In the genomic region with DNA sequence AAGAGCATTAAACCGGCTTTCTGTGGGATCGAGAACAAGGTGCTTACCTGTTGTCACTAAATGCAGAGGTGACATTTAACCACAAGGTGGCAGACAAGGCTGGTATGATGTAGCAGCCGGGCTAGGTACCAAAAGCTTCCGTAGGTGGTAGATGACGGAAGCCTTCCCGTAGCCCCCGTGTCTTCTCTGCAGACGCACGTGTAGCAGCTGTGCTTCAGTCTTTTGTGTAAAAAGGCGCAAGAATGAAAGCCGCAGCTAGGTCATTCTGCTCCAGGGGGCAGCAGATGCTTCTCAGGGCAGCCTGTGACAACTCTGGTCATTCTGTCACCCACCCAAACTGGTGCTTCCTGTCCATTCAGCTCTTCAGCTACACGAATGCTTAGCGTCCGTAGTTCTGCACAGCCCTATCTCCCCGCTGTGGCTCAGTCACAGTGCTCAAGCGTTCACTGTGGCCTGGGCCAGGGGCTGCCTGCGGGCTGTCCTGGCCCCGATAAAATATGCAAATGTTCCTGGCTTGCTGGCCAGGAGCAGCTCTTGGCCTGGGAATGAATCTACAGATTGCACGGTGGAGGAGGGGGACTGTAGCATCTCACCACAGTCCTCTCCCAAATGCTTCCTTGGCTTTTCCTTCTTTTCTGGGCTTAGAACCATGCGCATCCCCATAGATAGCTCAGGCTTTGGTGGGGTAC, we compare ENCODE assay signal across 8 mouse cellular contexts. TPM values are rescaled to one million over a fixed set of nuclear protein-coding genes. Genes with fewer than 3 reads are reported as not detected.
DNase-seq lines count a peak whose midpoint lies in the region; ATAC-seq and TF ChIP-seq lines count a peak whose summit lies in the region.

No protein-coding gene starts in this region.

- 5% methylated on average over 20 of the region's 20 CpGs for WGBS in embryonic facial prominence, embryonic 13.5 days
- WGBS in hindbrain, embryonic 13.5 days: 5% methylated on average over 20 of the region's 20 CpGs

- H3K27ac ChIP-seq in CH12.LX (ENCODE audit: insufficient read depth, low read depth): no peak overlapping the region
- H3K27ac ChIP-seq in embryonic facial prominence, embryonic 13.5 days: no peak overlapping the region
- peak overlapping the region; percentile 81 for H3K27ac ChIP-seq in hindbrain, embryonic 13.5 days

- no peaks in the 10 kb centered on the region for H3K36me3 ChIP-seq in CH12.LX (replicated peaks in 1 of 2; ENCODE audit: control insufficient read depth in 1 of 2, insufficient read depth in 1 of 2, low read length in 1 of 2)
- no peaks in the 10 kb centered on the region for H3K36me3 ChIP-seq in embryonic facial prominence, embryonic 13.5 days
- no peaks in the 10 kb centered on the region for H3K36me3 ChIP-seq in hindbrain, embryonic 13.5 days

- no peak for TF ChIP-seq POLR2A in CH12.LX (IDR thresholded peaks at IDR 0.05; ENCODE audit: low read depth, low read length)

- peaks cover 89% of the 10 kb centered on the region for H3K27me3 ChIP-seq in CH12.LX (replicated peaks)
- peaks cover 27% of the 10 kb centered on the region for H3K27me3 ChIP-seq in embryonic facial prominence, embryonic 13.5 days
- peaks cover 22% of the 10 kb centered on the region; the same call in 1 of the 2 replicates for H3K27me3 ChIP-seq in hindbrain, embryonic 13.5 days

- dilution Hi-C loops in CH12.LX (cut with MboI; ENCODE audit: extremely low pct_ligation_motif_present, extremely low pct_unique_long_range_greater_than_20kb, low sequenced_read_pairs): no loop called here

- peaks cover 4 to 9% of the 10 kb centered on the region in 2 experiments for H3K4me1 ChIP-seq in CH12.LX (ENCODE audit: control insufficient read depth in 1 of 2, insufficient read depth in 2 of 2)
- H3K4me1 ChIP-seq in embryonic facial prominence, embryonic 13.5 days: peaks cover 12% of the 10 kb centered on the region
- H3K4me1 ChIP-seq in hindbrain, embryonic 13.5 days (replicated peaks): peaks cover 26% of the 10 kb centered on the region

- peak; percentile 44; the same call in 1 of the 2 replicates for ATAC-seq in embryonic facial prominence, embryonic 13.5 days (ENCODE audit: insufficient number of reproducible peaks, insufficient read depth, low FRiP score, low TSS enrichment, low read depth)
- ATAC-seq in hindbrain, embryonic 13.5 days (ENCODE audit: low FRiP score): peak; percentile 93

- H3K4me2 ChIP-seq in CH12.LX (ENCODE audit: insufficient read depth, low read depth, poor library complexity, severe bottlenecking): peak overlapping the region; percentile 75
- peak overlapping the region; percentile 71 for H3K4me2 ChIP-seq in embryonic facial prominence, embryonic 13.5 days
- peak overlapping the region; percentile 65 for H3K4me2 ChIP-seq in hindbrain, embryonic 13.5 days

- peak; percentile 86 to 93 for TF ChIP-seq CTCF in CH12.LX (conservative IDR thresholded peaks at IDR 0.05 in 1 of 2, IDR thresholded peaks at IDR 0.05 in 1 of 2; ENCODE audit: low read depth in 2 of 2, low read length in 2 of 2)

- H3K9ac ChIP-seq in CH12.LX (ENCODE audit: insufficient read depth, low read depth): no peak overlapping the region
- peak overlapping the region; percentile 67 for H3K9ac ChIP-seq in embryonic facial prominence, embryonic 13.5 days
- H3K9ac ChIP-seq in hindbrain, embryonic 13.5 days: peak overlapping the region; percentile 70

- TF ChIP-seq RAD21 in CH12.LX (IDR thresholded peaks at IDR 0.05; ENCODE audit: low read depth, low read length): peak; percentile 83

- DNase-seq in CH12.LX (ENCODE audit: extremely low read depth): peak; percentile 79
- peak; percentile 32 for DNase-seq in adrenal gland, postnatal 25 days
- DNase-seq in left cerebral cortex, adult 11 months (ENCODE audit: low spot score): peak; percentile 52
- peak; percentile 61 for DNase-seq in lung, postnatal 36 days
- DNase-seq in right cerebral cortex, postnatal 10 days (ENCODE audit: low spot score in 2 of 2): peak; percentile 87 to 90
- no peak for DNase-seq in testis, postnatal 14 days (ENCODE audit: low spot score)

- H3K9me3 ChIP-seq in CH12.LX (replicated peaks; ENCODE audit: low read length): peaks cover 8% of the 10 kb centered on the region
- H3K9me3 ChIP-seq in embryonic facial prominence, embryonic 13.5 days: no peaks in the 10 kb centered on the region
- H3K9me3 ChIP-seq in hindbrain, embryonic 13.5 days: no peaks in the 10 kb centered on the region

- peak overlapping the region in 2 of 3 experiments; percentile 16 to 30 for H3K4me3 ChIP-seq in CH12.LX (replicated peaks in 1 of 3; ENCODE audit: low read depth in 2 of 3, low read length in 2 of 3, poor library complexity in 1 of 3)
- H3K4me3 ChIP-seq in embryonic facial prominence, embryonic 13.5 days: peak overlapping the region; percentile 35
- H3K4me3 ChIP-seq in hindbrain, embryonic 13.5 days: peak overlapping the region; percentile 34

- no peak for TF ChIP-seq EP300 in CH12.LX (IDR thresholded peaks at IDR 0.05; ENCODE audit: low read length)

- in situ Hi-C loops in CH12.LX (cut with MboI; ENCODE audit: low pct_ligation_motif_present, low pct_unique_long_range_greater_than_20kb, low sequenced_read_pairs): no loop called here

- no peaks in the 10 kb centered on the region for H3K79me2 ChIP-seq in CH12.LX (replicated peaks; ENCODE audit: control insufficient read depth, extremely low read depth, insufficient read depth, poor library complexity, severe bottlenecking)

TF ChIP-seq in CH12.LX, 34 proteins besides CTCF, POLR2A, EP300 and RAD21 (continues in another document):
- TF ChIP-seq HCFC1 (IDR thresholded peaks at IDR 0.05; ENCODE audit: low read depth, low read length) (no peak), MXI1 (IDR thresholded peaks at IDR 0.05; ENCODE audit: low read depth, low read length) (peak; percentile 37; the same call in 1 of the 2 replicates), NRF1 (IDR thresholded peaks at IDR 0.05; ENCODE audit: low read depth, low read length) (no peak), TCF12 (IDR thresholded peaks at IDR 0.05; ENCODE audit: low read depth, low read length) (peak; percentile 52; the same call in 1 of the 2 replicates), ZNF384 (IDR thresholded peaks at IDR 0.05; ENCODE audit: low read depth, low read length) (no peak), PAX5 (IDR thresholded peaks at IDR 0.05; ENCODE audit: low read length) (no peak), SIN3A (IDR thresholded peaks at IDR 0.05; ENCODE audit: low read length) (no peak), UBTF (IDR thresholded peaks at IDR 0.05; ENCODE audit: low read depth, low read length) (no peak), SMC3 (IDR thresholded peaks at IDR 0.05; ENCODE audit: low read depth, low read length) (peak; percentile 67), E2F4 (IDR thresholded peaks at IDR 0.05; ENCODE audit: insufficient replicate concordance, low read depth, low read length) (no peak), JUN (IDR thresholded peaks at IDR 0.05; ENCODE audit: insufficient read depth, low read depth, low read length) (no peak), USF1 (IDR thresholded peaks at IDR 0.05; ENCODE audit: low read depth, low read length) (no peak), ZC3H11A (IDR thresholded peaks at IDR 0.05; ENCODE audit: low read depth, low read length) (no peak), IRF4 (IDR thresholded peaks at IDR 0.05; ENCODE audit: low read depth, low read length) (0 out of 2 replicates have a peak, but pooled peaks have one; percentile 21), ZKSCAN1 (IDR thresholded peaks at IDR 0.05; ENCODE audit: borderline replicate concordance, low read depth, low read length) (no peak), JUND (conservative IDR thresholded peaks at IDR 0.05; ENCODE audit: low read depth, low read length) (no peak), MAX (IDR thresholded peaks at IDR 0.05; ENCODE audit: low read length) (peak; percentile 64; the same call in 1 of the 2 replicates), ETS1 (conservative IDR thresholded peaks at IDR 0.05; ENCODE audit: low read depth, low read length) (no peak), TBP (conservative IDR thresholded peaks at IDR 0.05; ENCODE audit: low read depth, low read length) (no peak), POLR2AphosphoS2 (IDR thresholded peaks at IDR 0.05; ENCODE audit: low read depth, low read length) (no peak), ELF1 (IDR thresholded peaks at IDR 0.05; ENCODE audit: low read depth, low read length) (peak; percentile 65; the same call in 1 of the 2 replicates), BHLHE40 (IDR thresholded peaks at IDR 0.05; ENCODE audit: low read depth, low read length) (peak; percentile 88), ZMIZ1 (IDR thresholded peaks at IDR 0.05; ENCODE audit: low read depth, low read length) (no peak), MEF2A (IDR thresholded peaks at IDR 0.05; ENCODE audit: borderline replicate concordance, low read depth, low read length) (no peak), CHD1 (IDR thresholded peaks at IDR 0.05; ENCODE audit: low read depth, low read length) (no peak), RCOR1 (conservative IDR thresholded peaks at IDR 0.05; ENCODE audit: low read depth, low read length) (no peak), KAT2A (IDR thresholded peaks at IDR 0.05; ENCODE audit: insufficient replicate concordance, low read length) (no peak), CHD2 (IDR thresholded peaks at IDR 0.05; ENCODE audit: low read length) (no peak), MAFK (IDR thresholded peaks at IDR 0.05; ENCODE audit: insufficient replicate concordance, low read length) (no peak), GABPA (IDR thresholded peaks at IDR 0.05; ENCODE audit: insufficient replicate concordance, low read depth, low read length) (no peak), USF2 (conservative IDR thresholded peaks at IDR 0.05; ENCODE audit: low read depth, low read length) (no peak), MAZ (IDR thresholded peaks at IDR 0.05; ENCODE audit: low read depth, low read length) (no peak)

RNA-seq across cellular contexts. Expression of a gene that starts 21.8 kb away (rescaled TPM):
- total RNA-seq in CH12.LX (2012; rRNA removed) (not detected in 2 replicates), CH12.LX (2014; rRNA removed) (not detected in 2 replicates)
- not detected in 2 replicates for polyA plus RNA-seq in CH12.LX (2012; ENCODE audit: insufficient read length, low read depth)
- total RNA-seq in adrenal gland, postnatal 25 days (2021): 2.9 and 4.7 TPM in 2 replicates
- 13.8 and 14.4 TPM in 2 replicates for polyA plus RNA-seq in embryonic facial prominence, embryonic 13.5 days (2015; fragmentation: Nextera tagmentation; extraction: Ambion mirVana)
- polyA plus RNA-seq in hindbrain, embryonic 13.5 days (2015; fragmentation: Nextera tagmentation; extraction: Ambion mirVana): 27.6 and 35.7 TPM in 2 replicates

RNA-seq across cellular contexts. Expression of a gene that starts 41.8 kb away (rescaled TPM):
- total RNA-seq in CH12.LX (2012; rRNA removed) (43.4 and 45.4 TPM in 2 replicates), CH12.LX (2014; rRNA removed) (56.4 and 59.8 TPM in 2 replicates)
- polyA plus RNA-seq in CH12.LX (2012; ENCODE audit: insufficient read length, low read depth): 52.7 and 53.4 TPM in 2 replicates
- 23.3 and 29.1 TPM in 2 replicates for total RNA-seq in adrenal gland, postnatal 25 days (2021)
- 44.6 and 46.9 TPM in 2 replicates for polyA plus RNA-seq in embryonic facial prominence, embryonic 13.5 days (2015; fragmentation: Nextera tagmentation; extraction: Ambion mirVana)
- 38.4 and 39.4 TPM in 2 replicates for polyA plus RNA-seq in hindbrain, embryonic 13.5 days (2015; fragmentation: Nextera tagmentation; extraction: Ambion mirVana)

Comparison
In these comparisons a context has a peak if more than half of its experiments do, and no peak if none do; other contexts are left out.
1. RNA of a gene that starts 21.8 kb away (polyA plus RNA-seq): 27.6 to 35.7 TPM in hindbrain, embryonic 13.5 days and 13.8 to 14.4 TPM in embryonic facial prominence, embryonic 13.5 days; not detected in CH12.LX; every median in the first group is over 10 times any median in the second.
2. Peak in every context shown above with its lines, with median percentiles within 50 percentile points of each other: H3K4me2 ChIP-seq and H3K4me3 ChIP-seq.